Comparison of ENCODE assay signal across 31 mouse cellular contexts in the genomic region with DNA sequence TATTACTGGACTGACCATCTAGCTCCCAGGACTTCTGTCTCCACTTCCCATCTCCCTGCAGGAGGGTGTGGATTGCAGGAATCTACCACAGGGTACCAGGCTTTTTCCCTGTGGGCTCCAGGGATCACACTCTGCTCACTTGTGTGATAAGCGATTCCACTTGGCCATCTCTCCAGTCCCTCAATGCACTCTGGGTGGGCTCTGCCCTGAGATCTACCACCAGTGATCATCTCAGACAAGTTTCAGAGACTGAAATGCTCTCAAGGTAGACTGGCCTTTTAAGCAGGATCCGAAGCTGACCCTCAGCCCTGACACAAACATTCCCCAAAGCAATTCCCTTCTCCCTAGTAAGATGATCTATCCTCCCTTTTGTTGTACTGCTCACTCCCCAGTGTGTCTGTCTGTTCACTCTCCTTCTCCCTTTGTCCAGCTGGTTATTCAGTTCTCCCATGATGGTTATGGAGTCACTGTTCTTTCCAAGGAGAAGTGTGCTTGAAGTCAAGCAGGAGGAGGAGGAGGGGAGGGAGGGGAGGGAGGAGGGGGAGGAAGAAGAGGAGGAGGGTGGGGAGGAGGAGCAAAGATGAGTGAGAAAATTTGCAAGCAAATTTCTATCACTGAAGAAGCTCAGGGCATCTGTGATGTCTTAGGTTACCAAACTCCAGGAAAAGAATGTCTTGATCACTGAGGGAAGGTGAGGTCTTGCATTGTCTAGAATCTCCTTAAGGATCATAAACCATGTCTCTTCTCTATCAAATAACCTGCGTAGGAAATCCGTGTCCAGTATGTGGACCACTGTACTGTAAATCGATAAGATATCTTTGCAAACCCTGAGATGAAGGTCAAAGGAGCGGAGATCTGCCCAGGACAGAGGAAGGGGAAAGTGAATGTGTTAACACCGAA.
"Had no signal": no experiment of that assay in that cellular context is flagged by ENCODE, and none has a peak within 500 bp of the region (broad histone marks: within the 10 kb centered on the region; RNA-seq: fewer than 3 reads in every experiment).

No protein-coding gene starts in this region.

- ATAC-seq: hindbrain, embryonic 16.5 days; hindbrain, postnatal 0 days; inflammation-experienced regulatory T-cells, adult 6 months; intestine, embryonic 15.5 days; intestine, embryonic 16.5 days; intestine, postnatal 0 days had no signal

- H3K27me3 ChIP-seq: heart, embryonic 12.5 days; heart, embryonic 13.5 days; heart, embryonic 15.5 days; hindbrain, embryonic 12.5 days; hindbrain, embryonic 13.5 days; hindbrain, embryonic 15.5 days; intestine, embryonic 15.5 days had no signal

- DNase-seq: heart, adult 18-20 months; heart, adult 2 months; heart, postnatal 10 days; heart, postnatal 14 days; heart, postnatal 36 days; heart, postnatal 4 days; kidney, adult 11 months; kidney, adult 18-20 months; kidney, adult 8-10 months; kidney, adult 9 months; kidney, postnatal 14 days; kidney, postnatal 25 days; layer of hippocampus, postnatal 36 days had no signal

- H3K4me3 ChIP-seq: heart, adult 2 months; heart, embryonic 10.5 days; heart, embryonic 12.5 days; heart, embryonic 13.5 days; heart, embryonic 15.5 days; hindbrain, embryonic 10.5 days; hindbrain, embryonic 12.5 days; hindbrain, embryonic 13.5 days; hindbrain, embryonic 15.5 days; intestine, embryonic 15.5 days; layer of hippocampus, adult 2 months; left cerebral cortex, adult 2 months had no signal

- H3K27ac ChIP-seq: heart, adult 2 months; heart, embryonic 10.5 days; heart, embryonic 13.5 days; heart, embryonic 15.5 days; hindbrain, embryonic 10.5 days; hindbrain, embryonic 12.5 days; hindbrain, embryonic 13.5 days; hindbrain, embryonic 14.5 days; hindbrain, embryonic 15.5 days; hindbrain, postnatal 0 days; intestine, embryonic 15.5 days; left cerebral cortex, adult 2 months had no signal

- H3K36me3 ChIP-seq: heart, embryonic 10.5 days; heart, embryonic 12.5 days; heart, embryonic 13.5 days; heart, embryonic 15.5 days; hindbrain, embryonic 10.5 days; hindbrain, embryonic 12.5 days; hindbrain, embryonic 13.5 days; hindbrain, embryonic 15.5 days; intestine, embryonic 15.5 days had no signal

- H3K4me2 ChIP-seq: heart, embryonic 11.5 days; heart, embryonic 12.5 days; heart, embryonic 13.5 days; heart, embryonic 15.5 days; hindbrain, embryonic 12.5 days; hindbrain, embryonic 13.5 days; hindbrain, embryonic 14.5 days; hindbrain, embryonic 15.5 days; intestine, embryonic 15.5 days had no signal

- H3K9ac ChIP-seq: heart, embryonic 12.5 days; heart, embryonic 13.5 days; heart, embryonic 15.5 days; hindbrain, embryonic 12.5 days; hindbrain, embryonic 13.5 days; hindbrain, embryonic 14.5 days; hindbrain, embryonic 15.5 days; intestine, embryonic 15.5 days had no signal

- H3K4me1 ChIP-seq: heart, embryonic 10.5 days; heart, embryonic 12.5 days; heart, embryonic 13.5 days; heart, embryonic 15.5 days; hindbrain, embryonic 10.5 days; hindbrain, embryonic 12.5 days; hindbrain, embryonic 13.5 days; hindbrain, embryonic 15.5 days; intestine, embryonic 15.5 days had no signal

- H3K9me3 ChIP-seq: heart, embryonic 10.5 days; heart, embryonic 15.5 days; hindbrain, embryonic 10.5 days; hindbrain, embryonic 13.5 days; hindbrain, embryonic 15.5 days; intestine, embryonic 15.5 days had no signal
